In the genomic region with DNA sequence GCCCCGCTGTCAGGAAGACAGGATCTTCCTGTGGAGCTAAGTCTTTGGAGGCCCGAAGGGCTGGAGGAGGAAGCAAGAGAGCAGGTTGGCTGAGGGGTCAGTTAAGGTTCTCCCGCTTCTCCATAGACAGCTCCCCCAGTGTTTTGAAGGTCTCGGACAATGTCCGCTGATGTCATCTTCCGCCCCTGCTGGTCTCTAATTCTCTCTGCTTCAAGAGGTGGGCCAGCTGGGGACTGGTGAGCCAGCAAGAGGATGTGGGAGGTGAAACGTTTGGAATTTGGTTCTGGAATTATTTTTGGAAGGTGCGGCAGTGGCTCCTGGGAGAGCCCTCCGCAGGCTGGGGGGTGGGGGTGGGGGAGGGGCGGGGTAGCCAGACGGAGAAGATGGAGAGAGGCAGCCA, we compare ENCODE assay signal across 10 mouse cellular contexts. TPM values are rescaled to one million over a fixed set of nuclear protein-coding genes. Genes with fewer than 3 reads are reported as not detected.
DNase-seq lines count a peak whose midpoint lies in the region.
"Had no signal": no experiment of that assay in that cellular context is flagged by ENCODE, and none has a peak within 500 bp of the region (broad histone marks: within the 10 kb centered on the region; RNA-seq: fewer than 3 reads in every experiment).

No protein-coding gene starts in this region.

- H3K4me1 ChIP-seq in embryonic facial prominence, embryonic 10.5 days: peaks cover 16% of the 10 kb centered on the region
- H3K4me1 ChIP-seq: liver, embryonic 13.5 days had no signal

- no peaks in the 10 kb centered on the region for H3K36me3 ChIP-seq in embryonic facial prominence, embryonic 10.5 days (replicated peaks)
- H3K36me3 ChIP-seq: liver, embryonic 13.5 days had no signal

- H3K27me3 ChIP-seq in embryonic facial prominence, embryonic 10.5 days (replicated peaks; ENCODE audit: low read depth, poor library complexity, severe bottlenecking): peaks cover 7% of the 10 kb centered on the region

- H3K27ac ChIP-seq in embryonic facial prominence, embryonic 10.5 days (replicated peaks): peak overlapping the region; percentile 35; the same call in 1 of the 2 replicates
- H3K27ac ChIP-seq: liver, embryonic 13.5 days had no signal

- intact Hi-C loops in heart, postnatal 36 days (cut with DNase I): loop anchor here (2.0 kb wide), 2 partner anchors 28 to 60 kb away; no protein-coding TSS in a partner anchor

- 48% methylated on average over 11 of the region's 11 CpGs for WGBS in embryonic facial prominence, embryonic 10.5 days

- DNase-seq in embryo, embryonic 10 days (ENCODE audit: low spot score): peak; percentile 9
- DNase-seq in embryo, embryonic 11 days: no peak
- DNase-seq in embryonic facial prominence, embryonic 10.5 days (ENCODE audit: low spot score): no peak
- peak; percentile 38 to 45 for DNase-seq in heart, postnatal 36 days
- DNase-seq in lung, postnatal 25 days (ENCODE audit: low spot score): peak; percentile 35
- DNase-seq in urinary bladder, postnatal 10 days (ENCODE audit: low spot score): no peak
- DNase-seq in frontal cortex, postnatal 25 days (ENCODE audit: low spot score in 2 of 2): no peak
- no peak for DNase-seq in layer of hippocampus, adult 9-11 months
- DNase-seq: liver, embryonic 13.5 days had no signal

- H3K4me3 ChIP-seq in embryonic facial prominence, embryonic 10.5 days: no peak overlapping the region
- H3K4me3 ChIP-seq: erythroblast, embryonic 14.5 days; liver, embryonic 13.5 days had no signal

- peaks cover 5% of the 10 kb centered on the region; the same call in 1 of the 2 replicates for H3K9me3 ChIP-seq in embryonic facial prominence, embryonic 10.5 days
- H3K9me3 ChIP-seq: liver, embryonic 13.5 days had no signal

RNA-seq across cellular contexts. Expression of a gene that starts 35.7 kb away (rescaled TPM):
- 15.9 and 18.9 TPM in 2 replicates for polyA plus RNA-seq in embryonic facial prominence, embryonic 10.5 days (2016; fragmentation: Nextera tagmentation; extraction: Ambion mirVana)
- under 1 TPM; 0.19 TPM for total RNA-seq in heart, postnatal 36 days (2021)
- polyA plus RNA-seq: erythroblast, embryonic 14.5 days had no signal

Comparison
In these comparisons a context has a peak if more than half of its experiments do, and no peak if none do; other contexts are left out.
1. DNase-seq: peak in embryo, embryonic 10 days (single experiment), heart, postnatal 36 days (2 of 2) and lung, postnatal 25 days (single experiment); none in embryo, embryonic 11 days (single experiment), embryonic facial prominence, embryonic 10.5 days (single experiment), urinary bladder, postnatal 10 days (single experiment), frontal cortex, postnatal 25 days (0 of 2) and layer of hippocampus, adult 9-11 months (single experiment).